Comparison of ENCODE assay signal across 8 mouse cellular contexts in genomic region chr11:98836651-98837141, GRCm38 (mm10). TPM values are rescaled to one million over a fixed set of nuclear protein-coding genes. Genes with fewer than 3 reads are reported as not detected.
A peak's percentile ranks its signal among the peaks of the same experiment; 100 is the strongest.
DNase-seq lines count a peak whose midpoint lies in the region; ATAC-seq and TF ChIP-seq lines count a peak whose summit lies in the region.

Gene Rapgefl1 (plus strand): TSS chr11:98836785.

- H3K4me3 ChIP-seq in intestine, postnatal 0 days (ENCODE audit: low read depth, low read length), result peak within 1 kb of the TSS; percentile 70
- peak within 1 kb of the TSS; percentile 68 for H3K4me3 ChIP-seq in limb, embryonic 11.5 days (ENCODE audit: low read depth, low read length)
- peak within 1 kb of the TSS; percentile 73 for H3K4me3 ChIP-seq in midbrain, embryonic 14.5 days (replicated peaks; ENCODE audit: low read depth, low read length)

- H3K27me3 ChIP-seq in intestine, postnatal 0 days (replicated peaks; ENCODE audit: control insufficient read depth, insufficient read depth, low read length), result no peaks in the 10 kb centered on the region
- peaks cover 12% of the 10 kb centered on the region for H3K27me3 ChIP-seq in limb, embryonic 11.5 days (ENCODE audit: control insufficient read depth, insufficient read depth, low read length)
- H3K27me3 ChIP-seq in midbrain, embryonic 14.5 days (ENCODE audit: control insufficient read depth, insufficient read depth, low read length), result no peaks in the 10 kb centered on the region

- H3K9me3 ChIP-seq in intestine, postnatal 0 days (ENCODE audit: control insufficient read depth), result no peaks in the 10 kb centered on the region
- H3K9me3 ChIP-seq in limb, embryonic 11.5 days (ENCODE audit: control insufficient read depth, low read length), result no peaks in the 10 kb centered on the region
- no peaks in the 10 kb centered on the region for H3K9me3 ChIP-seq in midbrain, embryonic 14.5 days (ENCODE audit: control insufficient read depth, low read length)

- DNase-seq in layer of hippocampus, adult 11-12 months (ENCODE audit: low spot score), result peak; percentile 79
- DNase-seq in layer of hippocampus, adult 9-10 months (ENCODE audit: low spot score), result no peak
- peak; percentile 66 for DNase-seq in embryo, embryonic 11.5 days (ENCODE audit: low read depth, low spot score)
- peak; percentile 78 to 80 for DNase-seq in gastrocnemius, postnatal 4 days (ENCODE audit: low spot score in 2 of 2)
- peak; percentile 89 for DNase-seq in limb, embryonic 11.5 days (ENCODE audit: low spot score)
- DNase-seq in midbrain, embryonic 14.5 days, result peak; percentile 89
- DNase-seq in spleen, adult 12 weeks (ENCODE audit: low spot score), result peak; percentile 67

- peak within 1 kb of the TSS; percentile 79 for H3K9ac ChIP-seq in intestine, postnatal 0 days (ENCODE audit: low read depth, low read length)
- peak within 1 kb of the TSS; percentile 71 for H3K9ac ChIP-seq in limb, embryonic 11.5 days (ENCODE audit: low read length)
- peak within 1 kb of the TSS; percentile 73 for H3K9ac ChIP-seq in midbrain, embryonic 14.5 days (replicated peaks; ENCODE audit: low read length)

- TF ChIP-seq CTCF in intestine, postnatal 0 days (IDR thresholded peaks at IDR 0.05; ENCODE audit: low read depth), result no peak

- H3K4me1 ChIP-seq in intestine, postnatal 0 days (replicated peaks; ENCODE audit: control insufficient read depth, insufficient read depth, low read length), result 0 out of 2 replicates have a peak, but pooled peaks cover 3% of the 10 kb centered on the region
- H3K4me1 ChIP-seq in limb, embryonic 11.5 days (ENCODE audit: control insufficient read depth, insufficient read depth, low read length), result peaks cover 7% of the 10 kb centered on the region; the same call in 1 of the 2 replicates
- H3K4me1 ChIP-seq in midbrain, embryonic 14.5 days (ENCODE audit: control insufficient read depth, insufficient read depth, low read length), result peaks cover 20% of the 10 kb centered on the region

- under 1% methylated on average over 45 of the region's 48 CpGs for WGBS in intestine, postnatal 0 days
- under 1% methylated on average over 40 of the region's 48 CpGs for WGBS in limb, embryonic 11.5 days
- WGBS in midbrain, embryonic 14.5 days, result under 1% methylated on average over 48 of the region's 48 CpGs

- peak; percentile 79 for ATAC-seq in intestine, postnatal 0 days
- peak; percentile 83 for ATAC-seq in limb, embryonic 11.5 days (ENCODE audit: insufficient number of reproducible peaks, low FRiP score, low TSS enrichment, low read depth)
- peak; percentile 88 for ATAC-seq in midbrain, embryonic 14.5 days (ENCODE audit: low FRiP score, low TSS enrichment)

- peak within 1 kb of the TSS; percentile 99 for H3K4me2 ChIP-seq in intestine, postnatal 0 days (replicated peaks; ENCODE audit: low read depth)
- H3K4me2 ChIP-seq in limb, embryonic 11.5 days (ENCODE audit: low read depth, severe bottlenecking), result peak within 1 kb of the TSS; percentile 99
- peak within 1 kb of the TSS; percentile 97 for H3K4me2 ChIP-seq in midbrain, embryonic 14.5 days (ENCODE audit: low read length)

- H3K36me3 ChIP-seq in intestine, postnatal 0 days (ENCODE audit: control insufficient read depth, insufficient read depth), result peaks cover 18% of the 10 kb centered on the region
- H3K36me3 ChIP-seq in limb, embryonic 11.5 days (ENCODE audit: control insufficient read depth, insufficient read depth, low read length), result peaks cover 18% of the 10 kb centered on the region; the same call in 1 of the 2 replicates
- H3K36me3 ChIP-seq in midbrain, embryonic 14.5 days (ENCODE audit: control insufficient read depth, insufficient read depth, low read length), result peaks cover 30% of the 10 kb centered on the region

- H3K27ac ChIP-seq in intestine, postnatal 0 days (ENCODE audit: low read depth, low read length), result no peak within 1 kb of the TSS; the same call in 1 of the 2 replicates
- H3K27ac ChIP-seq in limb, embryonic 11.5 days (replicated peaks; ENCODE audit: low read depth, low read length), result 0 out of 2 replicates have a peak within 1 kb of the TSS, but pooled peaks have one; percentile 33
- peak within 1 kb of the TSS; percentile 73 for H3K27ac ChIP-seq in midbrain, embryonic 14.5 days (replicated peaks; ENCODE audit: low read depth, low read length)

RNA-seq across cellular contexts. Expression of gene Rapgefl1, which starts in this region (rescaled TPM):
- total RNA-seq in gastrocnemius, postnatal 4 days (2021), result 1 to 10 TPM; 3.4 to 4.3 TPM
- 0.69 and 0.80 TPM in 2 replicates for polyA plus RNA-seq in intestine, postnatal 0 days (2015; fragmentation: Nextera tagmentation; extraction: Ambion mirVana)
- polyA plus RNA-seq in limb, embryonic 11.5 days (2014; fragmentation: Nextera tagmentation; extraction: Ambion mirVana), result 2.2 and 2.8 TPM in 2 replicates
- 8.8 and 9.6 TPM in 2 replicates for polyA plus RNA-seq in midbrain, embryonic 14.5 days (2014; fragmentation: Nextera tagmentation; extraction: Ambion mirVana)

Comparison
In these comparisons a context has a peak if more than half of its experiments do, and no peak if none do; other contexts are left out.
1. Peak in ATAC-seq, H3K4me3 ChIP-seq, H3K9ac ChIP-seq and H3K4me2 ChIP-seq in intestine, postnatal 0 days; RNA of the gene not detected or under 1 TPM.